ENCODE assay signal across 9 mouse cellular contexts in genomic region chr3:146150058-146150400, GRCm38 (mm10). TPM values are rescaled to one million over a fixed set of nuclear protein-coding genes. Genes with fewer than 3 reads are reported as not detected.
DNase-seq lines count a peak whose midpoint lies in the region; ATAC-seq lines count a peak whose summit lies in the region.
"Had no signal": no experiment of that assay in that cellular context is flagged by ENCODE, and none has a peak within 500 bp of the region (broad histone marks: within the 10 kb centered on the region; RNA-seq: fewer than 3 reads in every experiment).

No protein-coding gene starts in this region.

- 2% methylated on average over 26 of the region's 26 CpGs for WGBS in forebrain, embryonic 10.5 days
- 1% methylated on average over 26 of the region's 26 CpGs for WGBS in limb, embryonic 11.5 days

- H3K27ac ChIP-seq in forebrain, embryonic 10.5 days = peak overlapping the region; percentile 63
- no peak overlapping the region for H3K27ac ChIP-seq in limb, embryonic 11.5 days (replicated peaks; ENCODE audit: low read depth, low read length)

- peak overlapping the region; percentile 53 for H3K4me3 ChIP-seq in erythroblast, embryonic 14.5 days (replicated peaks)
- peak overlapping the region; percentile 58 for H3K4me3 ChIP-seq in forebrain, embryonic 10.5 days
- peak overlapping the region; percentile 40 for H3K4me3 ChIP-seq in limb, embryonic 11.5 days (ENCODE audit: low read depth, low read length)

- peak overlapping the region; percentile 92 for H3K4me2 ChIP-seq in limb, embryonic 11.5 days (ENCODE audit: low read depth, severe bottlenecking)

- peak; percentile 21 for DNase-seq in forebrain, embryonic 10.5 days (ENCODE audit: extremely low spot score, low spot score)
- peak; percentile 16 for DNase-seq in heart, postnatal 25 days (ENCODE audit: low spot score)
- peak; percentile 61 for DNase-seq in limb, embryonic 11.5 days (ENCODE audit: low spot score)
- DNase-seq in mesoderm, embryonic 11.5 days (ENCODE audit: low read depth, low spot score) = peak; percentile 34
- DNase-seq in spleen, postnatal 4 days (ENCODE audit: low spot score in 2 of 2) = peak; percentile 61 to 77
- no peak for DNase-seq in right cerebral cortex, adult 18-20 months

- no peaks in the 10 kb centered on the region for H3K36me3 ChIP-seq in erythroblast, embryonic 14.5 days (ENCODE audit: control insufficient read depth)
- H3K36me3 ChIP-seq in forebrain, embryonic 10.5 days (replicated peaks) = no peaks in the 10 kb centered on the region
- no peaks in the 10 kb centered on the region for H3K36me3 ChIP-seq in limb, embryonic 11.5 days (ENCODE audit: control insufficient read depth, insufficient read depth, low read length)

- H3K4me1 ChIP-seq in erythroblast, embryonic 14.5 days (ENCODE audit: control insufficient read depth) = peaks cover 7% of the 10 kb centered on the region
- peaks cover 28% of the 10 kb centered on the region for H3K4me1 ChIP-seq in forebrain, embryonic 10.5 days
- peaks cover 11% of the 10 kb centered on the region for H3K4me1 ChIP-seq in limb, embryonic 11.5 days (ENCODE audit: control insufficient read depth, insufficient read depth, low read length)

- H3K9me3 ChIP-seq in erythroblast, embryonic 14.5 days (ENCODE audit: control insufficient read depth, low read length) = no peaks in the 10 kb centered on the region
- no peaks in the 10 kb centered on the region for H3K9me3 ChIP-seq in forebrain, embryonic 10.5 days
- H3K9me3 ChIP-seq in limb, embryonic 11.5 days (ENCODE audit: control insufficient read depth, low read length) = no peaks in the 10 kb centered on the region

- H3K9ac ChIP-seq in limb, embryonic 11.5 days (ENCODE audit: low read length) = peak overlapping the region; percentile 49

- no peak for ATAC-seq in erythroblast, adult 5-6 weeks (replicated peaks; ENCODE audit: low FRiP score, poor library complexity, severe bottlenecking)
- ATAC-seq in limb, embryonic 11.5 days (ENCODE audit: insufficient number of reproducible peaks, low FRiP score, low TSS enrichment, low read depth) = peak; percentile 28; the same call in 1 of the 2 replicates

- H3K27me3 ChIP-seq in erythroblast, embryonic 14.5 days (ENCODE audit: control insufficient read depth) = peaks cover 18% of the 10 kb centered on the region
- peaks cover 58% of the 10 kb centered on the region for H3K27me3 ChIP-seq in forebrain, embryonic 10.5 days (ENCODE audit: poor library complexity, severe bottlenecking)
- no peaks in the 10 kb centered on the region for H3K27me3 ChIP-seq in limb, embryonic 11.5 days (ENCODE audit: control insufficient read depth, insufficient read depth, low read length)

- intact Hi-C loops in heart, postnatal 25 days (cut with DNase I) = no loop called here

RNA-seq across cellular contexts. Expression of gene Mcoln2, which starts 0.4 kb away (rescaled TPM):
- polyA plus RNA-seq in erythroblast, embryonic 14.5 days (2012) = not detected in 2 replicates
- 0.63 TPM in 1 of 2 replicates, not detected in the other for total RNA-seq in erythroblast, adult 5-6 weeks (2015; ENCODE audit: low replicate concordance)
- not detected in 2 replicates for total RNA-seq in erythroblast, adult 5-6 weeks (2017; ENCODE audit: low replicate concordance)
- 0.25 and 0.30 TPM in 2 replicates for polyA plus RNA-seq in forebrain, embryonic 10.5 days (2016; fragmentation: Nextera tagmentation; extraction: Ambion mirVana)
- under 1 TPM in 1 of 2 experiments, not detected in 1; 0.42 TPM for total RNA-seq in heart, postnatal 25 days (2021)
- 0.63 and 1.1 TPM in 2 replicates for polyA plus RNA-seq in limb, embryonic 11.5 days (2014; fragmentation: Nextera tagmentation; extraction: Ambion mirVana)

RNA-seq across cellular contexts. Expression of gene Mcoln3, which starts 32.8 kb away (rescaled TPM):
- polyA plus RNA-seq in erythroblast, embryonic 14.5 days (2012) = not detected in 2 replicates
- total RNA-seq in erythroblast, adult 5-6 weeks (2015; ENCODE audit: low replicate concordance) = not detected in 2 replicates
- total RNA-seq in erythroblast, adult 5-6 weeks (2017; ENCODE audit: low replicate concordance) = 0.28 TPM in 1 of 2 replicates, not detected in the other
- 6.3 and 7.1 TPM in 2 replicates for polyA plus RNA-seq in forebrain, embryonic 10.5 days (2016; fragmentation: Nextera tagmentation; extraction: Ambion mirVana)
- not detected for total RNA-seq in heart, postnatal 25 days (2021)
- polyA plus RNA-seq in limb, embryonic 11.5 days (2014; fragmentation: Nextera tagmentation; extraction: Ambion mirVana) = 6.3 and 7.2 TPM in 2 replicates
- polyA plus RNA-seq: C2C12 had no signal

RNA-seq across cellular contexts. Expression of gene Wdr63, which starts 42.1 kb away (rescaled TPM):
- polyA plus RNA-seq in erythroblast, embryonic 14.5 days (2012) = not detected in 2 replicates
- not detected in 2 replicates for total RNA-seq in erythroblast, adult 5-6 weeks (2015; ENCODE audit: low replicate concordance)
- not detected in 2 replicates for total RNA-seq in erythroblast, adult 5-6 weeks (2017; ENCODE audit: low replicate concordance)
- polyA plus RNA-seq in forebrain, embryonic 10.5 days (2016; fragmentation: Nextera tagmentation; extraction: Ambion mirVana) = not detected in 2 replicates
- not detected for total RNA-seq in heart, postnatal 25 days (2021)
- polyA plus RNA-seq in limb, embryonic 11.5 days (2014; fragmentation: Nextera tagmentation; extraction: Ambion mirVana) = not detected in 2 replicates
